Mouse (Mus musculus) midbrain, embryonic 16.5 days (tissue): ENCODE measurements around the gene Rgr. TPM values are rescaled to one million over a fixed set of nuclear protein-coding genes. Genes with fewer than 3 reads are reported as not detected.
"Not testable (repeated sequence)": the region's sequence is repeated elsewhere in the genome, so short reads cannot be mapped to it uniquely, and the experiment has no call there.

Experiments
- ATAC-seq: fragments of 200-750 bp; cut with Nextera tagmentation; 2 replicates; pipeline ENCODE4 v1.8.0; 2017; ENCODE audit warnings: moderate TSS enrichment
- H3K27ac ChIP-seq: fragments of 300-500 bp; sonication (generic); 2 replicates; pipeline ENCODE4 v1.5.1; 2014; ENCODE audit warnings: mild to moderate bottlenecking, low read length, mixed read lengths
- H3K27me3 ChIP-seq: fragments of 300-500 bp; sonication (generic); 2 replicates; pipeline ENCODE4 v1.6.1; 2014; ENCODE audit warnings: low read depth, low read length, mixed read lengths; ENCODE audit not compliant: control insufficient read depth, insufficient read depth
- H3K36me3 ChIP-seq: fragments of 300-500 bp; sonication (generic); 2 replicates; pipeline ENCODE4 v1.6.1; 2014; ENCODE audit warnings: mild to moderate bottlenecking, low read length, moderate library complexity, mixed read lengths; ENCODE audit not compliant: control insufficient read depth, insufficient read depth
- H3K4me1 ChIP-seq: fragments of 300-500 bp; sonication (generic); 2 replicates; pipeline ENCODE4 v1.6.1; 2014; ENCODE audit warnings: mild to moderate bottlenecking, low read length, mixed read lengths; ENCODE audit not compliant: control insufficient read depth, insufficient read depth
- H3K4me2 ChIP-seq: fragments of 300-500 bp; sonication (generic); 2 replicates; pipeline ENCODE4 v1.6.1; 2014; ENCODE audit warnings: mild to moderate bottlenecking, low read length, mixed read lengths
- H3K4me3 ChIP-seq: fragments of 300-500 bp; sonication (generic); 2 replicates; pipeline ENCODE4 v1.5.1; 2014; ENCODE audit warnings: low read depth, mild to moderate bottlenecking, low read length, moderate library complexity, mixed read lengths
- H3K9ac ChIP-seq: fragments of 300-500 bp; sonication (generic); 2 replicates; pipeline ENCODE4 v1.6.1; 2014; ENCODE audit warnings: low read depth, low read length, mixed read lengths
- H3K9me3 ChIP-seq: fragments of 300-500 bp; sonication (generic); replicated peaks from 2 replicates; pipeline ENCODE4 v1.6.1; 2014; ENCODE audit warnings: mild to moderate bottlenecking, low read length, mixed read lengths; ENCODE audit not compliant: control insufficient read depth, poor library complexity, severe bottlenecking
- WGBS: fragments of 180-500 bp; shearing (Covaris S2); extraction: QIAGEN DNeasy Blood & Tissue Kit; methylation state at CpG from one replicate; pipeline ENCODE4 v1.1.7; 2014; 5-methylcytosine and 5-hydroxymethylcytosine counted together
- polyA plus RNA-seq: library from polyadenylated mRNA; unstranded; fragments of >200 nt; fragmentation: Nextera tagmentation; extraction: Ambion mirVana; gene quantifications from 2 replicates; pipeline ENCODE4 v1.2.1, GENCODE M21; 2015

Rgr gene
- polyA plus RNA-seq, 1 experiment from 2014 or later: not detected

DNA sequence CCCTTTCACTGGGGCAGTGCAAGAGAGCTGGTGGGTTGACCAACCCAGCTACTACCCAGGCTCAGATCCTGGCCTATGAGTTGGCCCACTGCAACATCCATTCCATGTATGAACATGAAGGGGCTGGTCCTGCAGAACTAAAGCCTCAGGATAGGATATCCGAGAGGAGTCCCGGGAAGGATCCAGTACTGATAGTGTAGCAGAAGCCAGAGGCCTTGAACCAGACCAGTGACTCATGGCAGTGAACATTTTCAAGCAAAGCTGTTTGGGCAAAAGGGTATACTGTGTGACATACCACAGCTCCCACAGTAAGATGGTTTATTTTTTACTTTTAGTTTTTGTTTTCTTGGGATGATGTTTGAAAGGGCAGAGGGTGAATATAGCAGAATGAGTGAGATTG, 39.1 kb downstream of the Rgr start:
- H3K4me1 ChIP-seq: peaks cover 2% of the 10 kb centered on the region; the same call in 1 of the 2 replicates
- no peak overlapping the region for H3K27ac ChIP-seq
- H3K4me3 ChIP-seq: no peak overlapping the region
- H3K36me3 ChIP-seq: no peaks in the 10 kb centered on the region
- no peak overlapping the region for H3K4me2 ChIP-seq
- H3K9ac ChIP-seq: no peak overlapping the region
- H3K27me3 ChIP-seq: no peaks in the 10 kb centered on the region
- ATAC-seq: no peak
- WGBS: 90% methylated on average over 2 of the region's 2 CpGs
- H3K9me3 ChIP-seq: no peaks in the 10 kb centered on the region

DNA sequence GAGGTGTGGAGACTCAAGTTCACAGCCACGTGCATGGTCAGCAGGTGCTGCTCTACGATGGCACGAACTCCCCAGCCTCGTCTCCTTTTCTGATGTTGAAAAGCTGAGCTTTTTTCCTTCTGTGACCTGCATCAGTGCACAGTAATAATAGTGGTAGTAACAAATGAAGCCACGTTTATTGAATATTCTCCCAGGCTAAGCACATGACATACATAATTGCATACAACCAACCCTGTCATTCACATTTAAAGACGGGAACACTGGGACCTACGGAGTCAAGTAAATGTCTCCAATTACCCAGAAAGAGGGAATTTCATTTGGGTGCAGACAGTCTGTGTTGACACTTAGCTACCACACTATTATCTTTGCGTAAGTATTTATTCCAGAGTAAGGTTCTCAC, 42.3 kb downstream of the Rgr start:
- Histone ChIP-seq H3K9me3 (no peaks in the 10 kb centered on the region), H3K9ac (no peak overlapping the region), H3K4me2 (no peak overlapping the region), H3K36me3 (no peaks in the 10 kb centered on the region), H3K4me3 (no peak overlapping the region), H3K4me1 (no peaks in the 10 kb centered on the region), H3K27me3 (no peaks in the 10 kb centered on the region), H3K27ac (no peak overlapping the region)
- ATAC-seq: no peak
- 67% methylated on average over 8 of the region's 8 CpGs for WGBS

DNA sequence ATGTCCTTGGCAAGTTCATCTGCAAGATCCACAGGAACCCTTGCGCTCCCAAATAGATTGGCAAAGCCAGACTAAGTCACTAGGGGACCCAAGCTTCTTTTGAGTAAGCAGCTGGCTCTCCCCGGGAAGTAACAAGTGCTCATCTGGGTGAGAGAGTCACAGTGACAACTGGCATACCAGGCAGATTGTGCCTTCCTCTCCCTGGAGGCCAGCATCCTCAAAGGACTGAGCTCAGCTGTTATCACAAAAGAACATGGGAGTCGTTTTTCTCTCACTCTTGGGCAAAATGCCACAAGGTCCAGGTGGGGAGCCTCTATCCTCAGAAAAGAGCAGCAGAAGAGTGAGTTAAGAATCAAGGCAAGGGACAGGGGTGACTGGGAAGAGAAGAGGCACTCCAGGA, 42.9 kb downstream of the Rgr start:
- H3K27me3 ChIP-seq: no peaks in the 10 kb centered on the region
- H3K9me3 ChIP-seq: no peaks in the 10 kb centered on the region
- WGBS: 28% methylated on average over 3 of the region's 3 CpGs
- no peak for ATAC-seq
- no peaks in the 10 kb centered on the region for H3K36me3 ChIP-seq
- no peak overlapping the region for H3K4me3 ChIP-seq
- H3K4me1 ChIP-seq: no peaks in the 10 kb centered on the region
- H3K4me2 ChIP-seq: no peak overlapping the region
- H3K9ac ChIP-seq: no peak overlapping the region
- no peak overlapping the region for H3K27ac ChIP-seq

DNA sequence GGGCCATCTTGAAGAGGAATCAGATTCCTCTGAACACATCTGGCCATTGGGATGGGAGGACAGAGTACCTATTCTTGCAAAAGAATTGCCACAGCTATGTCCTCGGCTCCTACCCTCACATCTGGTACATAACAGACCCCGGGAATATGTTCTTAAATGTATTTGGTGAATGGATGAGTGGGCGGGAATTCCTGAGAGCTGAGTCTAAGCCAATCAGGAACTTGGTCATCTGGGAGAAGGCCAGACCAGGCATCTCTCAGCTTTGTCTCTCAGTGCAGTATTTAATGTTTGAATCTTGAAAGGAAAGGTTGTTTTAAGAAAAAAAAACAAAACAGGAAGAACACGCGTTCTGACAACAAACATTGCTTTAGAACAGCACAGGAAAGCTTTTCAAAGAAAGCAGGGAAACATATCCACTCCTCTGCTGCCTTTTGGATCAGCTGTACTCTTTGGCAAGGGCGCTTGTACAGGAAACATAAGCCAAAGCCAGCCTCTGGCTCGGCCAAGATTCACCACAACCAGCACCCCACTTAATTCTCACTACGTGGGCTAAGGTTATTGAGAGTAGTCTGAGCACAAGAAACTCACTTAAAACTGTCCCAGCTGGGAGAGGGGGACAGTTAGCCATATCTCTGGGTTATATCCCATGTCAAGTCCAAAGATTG, 45.2 kb downstream of the Rgr start:
- no peak for ATAC-seq
- WGBS: 76% methylated on average over 8 of the region's 8 CpGs
- Histone ChIP-seq H3K4me1 (no peaks in the 10 kb centered on the region), H3K27me3 (no peaks in the 10 kb centered on the region), H3K36me3 (no peaks in the 10 kb centered on the region), H3K9me3 (no peaks in the 10 kb centered on the region), H3K9ac (no peak overlapping the region), H3K4me3 (no peak overlapping the region), H3K27ac (no peak overlapping the region), H3K4me2 (no peak overlapping the region)

DNA sequence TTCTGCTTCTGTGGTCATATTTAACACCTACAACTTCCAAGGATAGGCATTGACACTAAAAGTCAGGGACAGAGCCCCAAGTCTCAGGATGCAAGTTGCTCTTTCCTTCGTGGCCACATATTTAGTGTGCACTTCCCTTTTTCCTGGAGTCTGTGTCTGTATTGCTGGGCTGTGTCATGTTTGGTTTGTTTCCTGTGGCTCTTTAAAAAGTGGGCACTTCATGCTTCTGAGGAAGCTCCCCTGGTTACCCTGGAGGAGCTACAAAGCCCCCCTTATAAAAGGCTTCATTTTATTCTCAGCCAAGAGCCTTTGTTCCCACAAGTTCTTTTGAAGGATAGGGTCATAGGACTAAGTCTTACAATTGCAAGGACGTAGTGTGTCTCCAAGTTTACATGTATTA, 45.9 kb downstream of the Rgr start:
- no peaks in the 10 kb centered on the region for H3K27me3 ChIP-seq
- H3K9me3 ChIP-seq: no peaks in the 10 kb centered on the region
- no peaks in the 10 kb centered on the region for H3K36me3 ChIP-seq
- H3K9ac ChIP-seq: no peak overlapping the region
- no peak overlapping the region for H3K4me2 ChIP-seq
- no peak overlapping the region for H3K27ac ChIP-seq
- no peak for ATAC-seq
- WGBS: 39% methylated on average over 2 of the region's 2 CpGs
- H3K4me1 ChIP-seq: no peaks in the 10 kb centered on the region
- H3K4me3 ChIP-seq: no peak overlapping the region

DNA sequence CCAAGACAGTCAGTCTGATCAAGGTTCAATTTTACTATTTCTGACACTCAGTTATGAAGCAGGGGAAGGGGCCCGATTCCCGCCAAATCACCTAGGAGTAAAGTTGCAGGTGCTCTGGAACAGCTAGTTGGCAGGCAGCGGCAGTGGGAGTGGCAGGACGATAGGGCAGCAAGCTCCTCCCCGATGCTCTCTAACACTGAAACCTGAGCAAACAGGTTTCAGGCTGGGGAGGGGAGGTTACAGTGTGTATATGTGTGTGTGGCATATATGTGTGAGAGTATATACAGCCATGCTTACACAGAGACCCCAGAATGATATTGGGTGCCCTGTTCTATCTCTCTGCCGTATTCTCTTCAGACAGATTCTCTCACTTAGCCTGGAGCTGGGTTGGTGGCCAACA, 48.0 kb downstream of the Rgr start:
- WGBS: 89% methylated on average over 6 of the region's 6 CpGs
- not testable (repeated sequence) for H3K9ac ChIP-seq, H3K4me2 ChIP-seq, H3K27me3 ChIP-seq, H3K27ac ChIP-seq, H3K4me3 ChIP-seq, H3K9me3 ChIP-seq, H3K36me3 ChIP-seq, ATAC-seq, H3K4me1 ChIP-seq

DNA sequence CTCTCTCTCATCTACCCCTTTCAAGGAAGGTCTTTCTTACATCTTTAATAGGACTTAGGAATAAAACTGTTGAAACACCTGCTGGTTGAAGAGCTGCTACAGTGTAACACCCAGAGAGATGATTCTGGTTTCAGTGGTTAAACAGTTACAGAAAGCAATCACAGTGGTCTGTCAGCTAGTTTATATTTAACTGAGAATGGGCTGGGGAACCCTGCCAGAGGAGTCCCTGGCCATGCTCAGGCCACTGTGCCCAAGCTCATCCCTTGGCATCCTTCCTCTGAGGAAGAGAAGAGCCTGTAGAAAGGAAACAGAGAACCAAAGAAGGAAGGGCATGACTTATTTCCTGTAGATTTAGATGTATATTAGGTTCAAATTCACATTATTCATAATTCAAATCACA, 59.0 kb downstream of the Rgr start:
- Histone ChIP-seq H3K4me3 (no peak overlapping the region), H3K27ac (no peak overlapping the region), H3K36me3 (no peaks in the 10 kb centered on the region), H3K4me1 (no peaks in the 10 kb centered on the region), H3K9ac (no peak overlapping the region), H3K27me3 (no peaks in the 10 kb centered on the region), H3K4me2 (no peak overlapping the region), H3K9me3 (no peaks in the 10 kb centered on the region)
- no peak for ATAC-seq

DNA sequence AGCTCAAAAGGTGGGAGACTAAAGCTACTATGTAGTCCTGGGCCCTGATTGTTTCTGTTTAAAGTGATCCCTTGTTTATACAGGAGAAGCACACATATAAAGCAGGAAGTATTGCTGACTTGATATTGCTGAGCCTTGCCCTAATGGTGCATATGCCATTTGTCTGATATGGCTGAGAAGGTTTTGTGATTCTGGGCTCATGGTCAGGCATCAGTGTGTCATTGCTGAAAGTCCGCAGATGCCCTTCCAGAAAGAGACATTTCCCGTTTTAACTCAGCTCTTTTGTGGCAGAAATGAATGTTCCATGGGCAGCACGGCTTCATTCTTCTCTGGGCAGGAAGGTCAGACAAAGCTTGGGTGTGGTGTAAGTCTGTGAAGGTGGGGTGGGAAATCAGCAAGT, 63.1 kb downstream of the Rgr start:
- no peaks in the 10 kb centered on the region for H3K36me3 ChIP-seq
- H3K4me3 ChIP-seq: no peak overlapping the region
- no peak overlapping the region for H3K9ac ChIP-seq
- 87% methylated on average over 3 of the region's 3 CpGs for WGBS
- no peak overlapping the region for H3K27ac ChIP-seq
- H3K27me3 ChIP-seq: no peaks in the 10 kb centered on the region
- H3K4me2 ChIP-seq: no peak overlapping the region
- ATAC-seq: no peak
- H3K4me1 ChIP-seq: no peaks in the 10 kb centered on the region
- no peaks in the 10 kb centered on the region for H3K9me3 ChIP-seq
